Mouse (Mus musculus) embryonic facial prominence, embryonic 12.5 days (tissue): Measurements from ENCODE around the gene Lnpep. TPM values are rescaled to one million over a fixed set of nuclear protein-coding genes. Genes with fewer than 3 reads are reported as not detected.
"Not testable (repeated sequence)": the region's sequence is repeated elsewhere in the genome, so short reads cannot be mapped to it uniquely, and the experiment has no call there.

Experiments
- ATAC-seq: fragments of 200-750 bp; cut with Nextera tagmentation; 2 replicates; pipeline ENCODE4 v1.8.0; 2017; ENCODE audit not compliant: insufficient number of reproducible peaks, insufficient read depth, low FRiP score, low TSS enrichment
- H3K27ac ChIP-seq: fragments of 300-500 bp; sonication (generic); 2 replicates; pipeline ENCODE4 v1.5.1; 2016; ENCODE audit warnings: mild to moderate bottlenecking
- H3K27me3 ChIP-seq: fragments of 300-500 bp; sonication (generic); 2 replicates; pipeline ENCODE4 v1.6.1; 2016; ENCODE audit warnings: mild to moderate bottlenecking, moderate library complexity
- H3K36me3 ChIP-seq: fragments of 300-500 bp; sonication (generic); 2 replicates; pipeline ENCODE4 v1.6.1; 2016; ENCODE audit warnings: mild to moderate bottlenecking
- H3K4me1 ChIP-seq: fragments of 300-500 bp; sonication (generic); 2 replicates; pipeline ENCODE4 v1.6.1; 2016
- H3K4me2 ChIP-seq: fragments of 300-500 bp; sonication (generic); replicated peaks from 2 replicates; pipeline ENCODE4 v1.6.1; 2016; ENCODE audit warnings: mild to moderate bottlenecking, moderate library complexity
- H3K4me3 ChIP-seq: fragments of 300-500 bp; sonication (generic); 2 replicates; pipeline ENCODE4 v1.5.1; 2016; ENCODE audit warnings: mild to moderate bottlenecking
- H3K9ac ChIP-seq: fragments of 300-500 bp; sonication (generic); 2 replicates; pipeline ENCODE4 v1.6.1; 2016; ENCODE audit warnings: mild to moderate bottlenecking, moderate library complexity
- H3K9me3 ChIP-seq: fragments of 300-500 bp; sonication (generic); 2 replicates; pipeline ENCODE4 v1.6.1; 2016; ENCODE audit warnings: mild to moderate bottlenecking, moderate library complexity
- WGBS: fragments of 180-500 bp; shearing (Covaris S2); methylation state at CpG from one replicate; pipeline ENCODE4 v1.1.7; 2016; 5-methylcytosine and 5-hydroxymethylcytosine counted together
- polyA plus RNA-seq: library from polyadenylated mRNA; unstranded; fragments of >200 nt; fragmentation: Nextera tagmentation; extraction: Ambion mirVana; gene quantifications from 2 replicates; pipeline ENCODE4 v1.2.1, GENCODE M21; 2016

Gene Lnpep
- polyA plus RNA-seq, 1 experiment from 2014 or later, result 9.6 TPM

GRCm38 (mm10) chr17:17581234-17581633 lies 43.6 kb downstream of the Lnpep start:
- Histone ChIP-seq H3K9me3 (no peaks in the 10 kb centered on the region), H3K27me3 (no peaks in the 10 kb centered on the region), H3K36me3 (no peaks in the 10 kb centered on the region), H3K4me1 (no peaks in the 10 kb centered on the region), H3K9ac (no peak overlapping the region), H3K27ac (no peak overlapping the region), H3K4me2 (no peak overlapping the region), H3K4me3 (no peak overlapping the region)
- WGBS, result 87% methylated on average over 3 of the region's 3 CpGs
- no peak for ATAC-seq

GRCm38 (mm10) chr17:17576399-17576798 lies 48.5 kb downstream of the Lnpep start:
- Histone ChIP-seq H3K27ac (no peak overlapping the region), H3K27me3 (no peaks in the 10 kb centered on the region), H3K9ac (no peak overlapping the region), H3K4me1 (no peaks in the 10 kb centered on the region), H3K4me2 (no peak overlapping the region), H3K36me3 (peaks cover 12% of the 10 kb centered on the region), H3K9me3 (no peaks in the 10 kb centered on the region), H3K4me3 (no peak overlapping the region)
- no peak for ATAC-seq
- 97% methylated on average over 9 of the region's 9 CpGs for WGBS

GRCm38 (mm10) chr17:17567071-17567470 lies 57.8 kb downstream of the Lnpep start:
- ATAC-seq, result no peak
- Histone ChIP-seq H3K36me3 (peaks cover 21% of the 10 kb centered on the region), H3K4me3 (no peak overlapping the region), H3K27me3 (no peaks in the 10 kb centered on the region), H3K9ac (no peak overlapping the region), H3K9me3 (no peaks in the 10 kb centered on the region), H3K4me2 (no peak overlapping the region), H3K27ac (no peak overlapping the region), H3K4me1 (no peaks in the 10 kb centered on the region)
- 51% methylated on average over 3 of the region's 3 CpGs for WGBS

GRCm38 (mm10) chr17:17548958-17549357 lies 75.9 kb downstream of the Lnpep start:
- Histone ChIP-seq H3K36me3 (peaks cover 8% of the 10 kb centered on the region; the same call in 1 of the 2 replicates), H3K4me2 (no peak overlapping the region), H3K9ac (no peak overlapping the region), H3K9me3 (no peaks in the 10 kb centered on the region), H3K4me1 (no peaks in the 10 kb centered on the region), H3K4me3 (no peak overlapping the region), H3K27me3 (no peaks in the 10 kb centered on the region), H3K27ac (no peak overlapping the region)
- ATAC-seq, result no peak
- WGBS, result 81% methylated on average over 3 of the region's 3 CpGs

GRCm38 (mm10) chr17:17531338-17531737 lies 93.5 kb downstream of the Lnpep start:
- ATAC-seq, result no peak
- Histone ChIP-seq H3K27me3 (no peaks in the 10 kb centered on the region), H3K27ac (no peak overlapping the region), H3K9ac (no peak overlapping the region), H3K9me3 (no peaks in the 10 kb centered on the region), H3K36me3 (peaks cover 28% of the 10 kb centered on the region), H3K4me1 (no peaks in the 10 kb centered on the region), H3K4me2 (no peak overlapping the region), H3K4me3 (no peak overlapping the region)

- H3K27me3 ChIP-seq, result no peaks in the 10 kb centered on the region
- no peak overlapping the region for H3K9ac ChIP-seq
- no peaks in the 10 kb centered on the region for H3K9me3 ChIP-seq
- H3K36me3 ChIP-seq, result no peaks in the 10 kb centered on the region
- H3K4me3 ChIP-seq, result no peak overlapping the region
- 70% methylated on average over 4 of the region's 4 CpGs for WGBS
- H3K4me1 ChIP-seq, result no peaks in the 10 kb centered on the region
- ATAC-seq, result no peak
- no peak overlapping the region for H3K27ac ChIP-seq
- H3K4me2 ChIP-seq, result no peak overlapping the region
These were observed 108.3 kb downstream of the Lnpep start for GRCm38 (mm10) chr17:17516384-17517016.

GRCm38 (mm10) chr17:17506677-17507076 lies 118.2 kb downstream of the Lnpep start:
- WGBS, result 79% methylated on average over 10 of the region's 10 CpGs
- H3K27me3 ChIP-seq, result no peaks in the 10 kb centered on the region
- no peaks in the 10 kb centered on the region for H3K9me3 ChIP-seq
- no peak overlapping the region for H3K4me2 ChIP-seq
- no peak overlapping the region for H3K9ac ChIP-seq
- no peak overlapping the region for H3K27ac ChIP-seq
- no peak for ATAC-seq
- no peaks in the 10 kb centered on the region for H3K36me3 ChIP-seq
- H3K4me1 ChIP-seq, result no peaks in the 10 kb centered on the region
- H3K4me3 ChIP-seq, result no peak overlapping the region

- Histone ChIP-seq H3K4me3 (no peak overlapping the region), H3K27ac (no peak overlapping the region), H3K36me3 (no peaks in the 10 kb centered on the region), H3K27me3 (no peaks in the 10 kb centered on the region), H3K4me2 (no peak overlapping the region), H3K4me1 (no peaks in the 10 kb centered on the region), H3K9ac (no peak overlapping the region), H3K9me3 (no peaks in the 10 kb centered on the region)
- no peak for ATAC-seq
- 60% methylated on average over 3 of the region's 3 CpGs for WGBS
These were observed 125.6 kb downstream of the Lnpep start for GRCm38 (mm10) chr17:17499278-17499677.

GRCm38 (mm10) chr17:17498848-17499247 lies 126.0 kb downstream of the Lnpep start:
- no peak for ATAC-seq
- no peak overlapping the region for H3K9ac ChIP-seq
- no peak overlapping the region for H3K4me2 ChIP-seq
- 11% methylated on average over 1 of the region's 1 CpGs for WGBS
- no peaks in the 10 kb centered on the region for H3K9me3 ChIP-seq
- no peak overlapping the region for H3K27ac ChIP-seq
- no peaks in the 10 kb centered on the region for H3K36me3 ChIP-seq
- no peaks in the 10 kb centered on the region for H3K4me1 ChIP-seq
- H3K4me3 ChIP-seq, result no peak overlapping the region
- no peaks in the 10 kb centered on the region for H3K27me3 ChIP-seq

- ATAC-seq, result no peak
- H3K36me3 ChIP-seq, result no peaks in the 10 kb centered on the region
- H3K9ac ChIP-seq, result no peak overlapping the region
- WGBS, result 90% methylated on average over 7 of the region's 7 CpGs
- H3K27ac ChIP-seq, result no peak overlapping the region
- H3K27me3 ChIP-seq, result no peaks in the 10 kb centered on the region
- peaks cover 4% of the 10 kb centered on the region; the same call in 1 of the 2 replicates for H3K4me1 ChIP-seq
- H3K9me3 ChIP-seq, result no peaks in the 10 kb centered on the region
- H3K4me2 ChIP-seq, result no peak overlapping the region
- no peak overlapping the region for H3K4me3 ChIP-seq
These were observed 128.1 kb downstream of the Lnpep start for GRCm38 (mm10) chr17:17496730-17497129.

- H3K9me3 ChIP-seq, ATAC-seq, H3K4me1 ChIP-seq, H3K36me3 ChIP-seq, H3K4me3 ChIP-seq, H3K4me2 ChIP-seq, H3K27ac ChIP-seq, H3K27me3 ChIP-seq, H3K9ac ChIP-seq: not testable (repeated sequence)
These were observed 128.6 kb downstream of the Lnpep start for GRCm38 (mm10) chr17:17496234-17496633.

- no peak overlapping the region for H3K4me3 ChIP-seq
- H3K36me3 ChIP-seq, result no peaks in the 10 kb centered on the region
- H3K4me1 ChIP-seq, result peaks cover 22% of the 10 kb centered on the region
- WGBS, result 51% methylated on average over 8 of the region's 8 CpGs
- H3K9me3 ChIP-seq, result no peaks in the 10 kb centered on the region
- H3K4me2 ChIP-seq, result no peak overlapping the region; the same call in 1 of the 2 replicates
- H3K27ac ChIP-seq, result peak overlapping the region; percentile 86
- no peak overlapping the region for H3K9ac ChIP-seq
- ATAC-seq, result no peak
- no peaks in the 10 kb centered on the region for H3K27me3 ChIP-seq
These were observed 132.7 kb downstream of the Lnpep start for GRCm38 (mm10) chr17:17492116-17492515.

- 19% methylated on average over 7 of the region's 7 CpGs for whole genome bisulfite sequencing
- Histone ChIP-seq H3K9me3 (no peaks in the 10 kb centered on the region), H3K4me3 (no peak overlapping the region), H3K36me3 (no peaks in the 10 kb centered on the region), H3K9ac (no peak overlapping the region), H3K4me2 (peak overlapping the region; percentile 34), H3K27ac (peak overlapping the region; percentile 86), H3K4me1 (peaks cover 24% of the 10 kb centered on the region), H3K27me3 (no peaks in the 10 kb centered on the region)
- no peak for ATAC-seq
These were observed 133.2 kb downstream of the Lnpep start for GRCm38 (mm10) chr17:17491622-17492001.
